Mouse (Mus musculus): ENCODE results near the gene Rxfp3. TPM values are rescaled to one million over a fixed set of nuclear protein-coding genes. Genes with fewer than 3 reads are reported as not detected.
"Not testable (repeated sequence)": the region's sequence is repeated elsewhere in the genome, so short reads cannot be mapped to it uniquely, and the experiment has no call there.

Gene Rxfp3
- polyA plus RNA-seq, 1 experiment from 2014 or later, result not detected

GRCm38 (mm10) chr15:10999832-11000231 is 38.0 kb downstream of the Rxfp3 start:
- no peak for TF ChIP-seq CTCF (IDR thresholded peaks at IDR 0.05)
- peaks cover 6% of the 10 kb centered on the region for H3K27me3 ChIP-seq
- POLR2A ChIA-PET, result no interaction called here
- DNase-seq (ENCODE audit: low read depth, low spot score), result no peak
- ATAC-seq, result no peak
- CTCF ChIA-PET, result interaction anchor here (1.3 kb wide), 1 partner anchor 18 kb away, joined by 3 read pairs; no protein-coding TSS in a partner anchor
- in situ Hi-C loops (cut with MboI; ENCODE audit: low pct_unique_long_range_greater_than_20kb), result no loop called here

- H3K27me3 ChIP-seq, result no peaks in the 10 kb centered on the region
- ChIA-PET POLR2A (no interaction called here), CTCF (interaction anchor here (1.1 kb wide), 1 partner anchor 9 kb away, joined by 4 read pairs; no protein-coding TSS in a partner anchor)
- ATAC-seq (no peak), DNase-seq (ENCODE audit: low read depth, low spot score) (no peak)
- in situ Hi-C loops (cut with MboI; ENCODE audit: low pct_unique_long_range_greater_than_20kb), result no loop called here
- no peak for TF ChIP-seq CTCF (IDR thresholded peaks at IDR 0.05)
Measured at GRCm38 (mm10) chr15:10991566-10991965, 46.2 kb downstream of the Rxfp3 start.

- ChIA-PET CTCF (interaction anchor here (1.1 kb wide), 1 partner anchor 8 kb away, joined by 4 read pairs; no protein-coding TSS in a partner anchor), POLR2A (no interaction called here)
- no peaks in the 10 kb centered on the region for H3K27me3 ChIP-seq
- in situ Hi-C loops (cut with MboI; ENCODE audit: low pct_unique_long_range_greater_than_20kb), result no loop called here
- DNase-seq (ENCODE audit: low read depth, low spot score) (no peak), ATAC-seq (no peak)
- TF ChIP-seq CTCF (IDR thresholded peaks at IDR 0.05), result no peak
Measured at GRCm38 (mm10) chr15:10990411-10990810, 47.4 kb downstream of the Rxfp3 start.

GRCm38 (mm10) chr15:10986477-10986876 is 51.3 kb downstream of the Rxfp3 start:
- POLR2A ChIA-PET, result interaction anchor here (0.7 kb wide), 1 partner anchor 506 kb away, joined by 5 read pairs; no protein-coding TSS in a partner anchor
- H3K27me3 ChIP-seq; in situ Hi-C loops (cut with MboI; ENCODE audit: low pct_unique_long_range_greater_than_20kb); DNase-seq (ENCODE audit: low read depth, low spot score); ATAC-seq: not testable (repeated sequence)
- CTCF ChIA-PET, result interaction anchor here (0.8 to 2.0 kb wide), 2 partner anchors 393 to 485 kb away, joined by 3 to 5 read pairs; no protein-coding TSS in a partner anchor

- H3K27me3 ChIP-seq, result no peaks in the 10 kb centered on the region
- ATAC-seq (no peak), DNase-seq (ENCODE audit: low read depth, low spot score) (no peak)
- in situ Hi-C loops (cut with MboI; ENCODE audit: low pct_unique_long_range_greater_than_20kb), result no loop called here
- ChIA-PET CTCF (interaction anchor here (0.7 to 2.0 kb wide), 3 partner anchors 65 to 485 kb away, joined by 3 to 5 read pairs (median 3); no protein-coding TSS in a partner anchor), POLR2A (interaction anchor here (0.7 kb wide), 1 partner anchor 505 kb away, joined by 5 read pairs; no protein-coding TSS in a partner anchor)
- TF ChIP-seq CTCF (IDR thresholded peaks at IDR 0.05), result no peak
Measured at GRCm38 (mm10) chr15:10985756-10986155, 52.0 kb downstream of the Rxfp3 start.

Other genes with a start within 250 kb of the Rxfp3 start
- gene C1qtnf3, start 85.7 kb downstream of the Rxfp3 start, polyA plus RNA-seq (2021), result 0.05 TPM
- 15.2 TPM for gene Amacr, start 56.2 kb downstream of the Rxfp3 start, polyA plus RNA-seq (2021)
- gene Slc45a2, start 37.3 kb downstream of the Rxfp3 start, polyA plus RNA-seq (2021), result not detected
- 0.36 TPM for gene Adamts12, start 26.8 kb upstream of the Rxfp3 start, polyA plus RNA-seq (2021)